Mouse (Mus musculus): ENCODE measurements at regions not wholly inside any gene's neighbourhood (a gene's known extent, or its start where the extent isn't known, plus 50 kb on each side); places are given as distances from the start of the nearest gene placed in this dataset.

- no peaks in the 10 kb centered on the region for H3K4me1 ChIP-seq (replicated peaks; ENCODE audit: control insufficient read depth, insufficient read depth, low read length)
- H3K27me3 ChIP-seq (ENCODE audit: control insufficient read depth, insufficient read depth, low read length), result no peaks in the 10 kb centered on the region
- WGBS, result 43% methylated on average over 3 of the region's 3 CpGs
- no peaks in the 10 kb centered on the region for H3K9me3 ChIP-seq (ENCODE audit: control insufficient read depth, low read length)
- no peak overlapping the region for H3K27ac ChIP-seq (ENCODE audit: low read depth, low read length)
- ATAC-seq (ENCODE audit: low FRiP score) (no peak), DNase-seq (ENCODE audit: low spot score) (peak; percentile 48)
- H3K9ac ChIP-seq (ENCODE audit: low read depth, low read length), result no peak overlapping the region
- H3K4me2 ChIP-seq (replicated peaks; ENCODE audit: low read depth, low read length), result no peak overlapping the region
- H3K4me3 ChIP-seq (ENCODE audit: low read depth, low read length), result no peak overlapping the region
- no peaks in the 10 kb centered on the region for H3K36me3 ChIP-seq (ENCODE audit: control insufficient read depth, insufficient read depth, low read length)
Observed at GRCm38 (mm10) chr17:52182706-52183105, 349.6 kb upstream of the Satb1 start.

DNA sequence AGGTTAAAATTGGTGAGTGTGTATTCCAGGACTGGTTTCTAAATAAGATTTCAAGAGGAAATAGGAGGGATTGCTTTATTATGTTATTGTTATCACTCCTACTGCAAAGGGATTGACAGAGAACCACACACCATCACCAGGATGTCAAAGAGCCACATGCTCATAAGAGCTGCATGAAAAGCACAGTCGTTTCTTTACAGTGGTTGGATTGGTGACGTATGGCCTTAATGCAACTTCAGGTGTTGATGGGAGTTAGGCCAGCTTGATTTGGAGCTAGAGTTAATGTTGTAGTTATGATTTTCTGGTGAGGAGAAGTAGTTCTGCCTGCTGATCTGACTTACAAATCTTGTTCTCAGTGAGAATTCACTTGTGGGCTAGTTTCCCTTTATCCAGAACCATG, 344.9 kb upstream of the Satb1 start:
- H3K36me3 ChIP-seq (ENCODE audit: control insufficient read depth, insufficient read depth, low read length), result no peaks in the 10 kb centered on the region
- ATAC-seq (ENCODE audit: low FRiP score) (no peak), DNase-seq (ENCODE audit: low spot score) (no peak)
- WGBS, result 91% methylated on average over 2 of the region's 2 CpGs
- H3K27ac ChIP-seq (ENCODE audit: low read depth, low read length), result no peak overlapping the region
- no peaks in the 10 kb centered on the region for H3K9me3 ChIP-seq (ENCODE audit: control insufficient read depth, low read length)
- H3K4me2 ChIP-seq (replicated peaks; ENCODE audit: low read depth, low read length), result no peak overlapping the region
- H3K4me1 ChIP-seq (replicated peaks; ENCODE audit: control insufficient read depth, insufficient read depth, low read length), result no peaks in the 10 kb centered on the region
- no peak overlapping the region for H3K4me3 ChIP-seq (ENCODE audit: low read depth, low read length)
- H3K9ac ChIP-seq (ENCODE audit: low read depth, low read length), result no peak overlapping the region
- no peaks in the 10 kb centered on the region for H3K27me3 ChIP-seq (ENCODE audit: control insufficient read depth, insufficient read depth, low read length)

DNA sequence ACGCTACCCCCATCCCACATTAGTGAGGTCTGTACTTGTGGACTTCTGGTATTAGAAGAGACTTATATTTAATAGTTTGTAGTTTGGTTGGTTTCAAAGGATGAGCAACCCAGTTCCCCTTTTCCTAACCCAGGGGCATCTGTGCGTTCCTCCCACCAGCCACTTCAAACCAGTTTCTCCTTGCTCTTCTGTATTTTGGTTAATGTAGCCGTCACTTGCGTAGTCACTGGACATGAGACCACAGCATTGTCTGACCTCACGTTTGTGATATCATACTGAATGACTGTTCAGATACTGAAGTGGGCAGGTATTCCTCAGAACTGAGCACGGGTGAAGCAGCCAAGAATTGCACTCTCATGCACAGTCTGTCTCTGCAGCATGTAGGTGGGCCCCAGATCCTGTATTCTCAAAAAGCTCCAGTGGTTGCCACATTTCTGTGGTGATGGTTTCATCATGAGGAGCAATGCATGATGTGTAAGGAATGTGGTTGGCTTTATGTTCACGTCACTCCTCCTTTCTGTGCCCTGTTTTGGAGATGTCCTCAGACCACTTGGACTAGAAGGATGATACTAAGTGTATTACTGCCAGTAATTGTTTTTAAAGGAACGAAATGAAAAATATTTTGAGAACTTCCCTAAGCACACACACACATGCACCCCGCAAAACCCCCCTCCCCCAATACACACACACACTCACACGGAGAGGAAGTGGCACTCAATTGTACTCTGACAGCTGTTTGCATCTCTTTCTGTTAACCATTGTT, 335.2 kb upstream of the Satb1 start:
- ATAC-seq (ENCODE audit: low FRiP score), result no peak
- no peaks in the 10 kb centered on the region for H3K9me3 ChIP-seq (ENCODE audit: control insufficient read depth, low read length)
- H3K9ac ChIP-seq (ENCODE audit: low read depth, low read length), result no peak overlapping the region
- H3K4me1 ChIP-seq (replicated peaks; ENCODE audit: control insufficient read depth, insufficient read depth, low read length), result no peaks in the 10 kb centered on the region
- no peak overlapping the region for H3K4me2 ChIP-seq (replicated peaks; ENCODE audit: low read depth, low read length)
- no peak for DNase-seq (ENCODE audit: low spot score)
- no peak overlapping the region for H3K4me3 ChIP-seq (ENCODE audit: low read depth, low read length)
- 88% methylated on average over 10 of the region's 10 CpGs for WGBS
- no peaks in the 10 kb centered on the region for H3K36me3 ChIP-seq (ENCODE audit: control insufficient read depth, insufficient read depth, low read length)
- no peak overlapping the region for H3K27ac ChIP-seq (ENCODE audit: low read depth, low read length)
- H3K27me3 ChIP-seq (ENCODE audit: control insufficient read depth, insufficient read depth, low read length), result no peaks in the 10 kb centered on the region

GRCm38 (mm10) chr17:52167658-52168057, 334.6 kb upstream of the Satb1 start:
- H3K4me1 ChIP-seq (replicated peaks; ENCODE audit: control insufficient read depth, insufficient read depth, low read length), result no peaks in the 10 kb centered on the region
- WGBS, result 90% methylated on average over 4 of the region's 4 CpGs
- no peaks in the 10 kb centered on the region for H3K36me3 ChIP-seq (ENCODE audit: control insufficient read depth, insufficient read depth, low read length)
- H3K27me3 ChIP-seq (ENCODE audit: control insufficient read depth, insufficient read depth, low read length), result no peaks in the 10 kb centered on the region
- H3K9ac ChIP-seq (ENCODE audit: low read depth, low read length), result no peak overlapping the region
- no peak overlapping the region for H3K4me2 ChIP-seq (replicated peaks; ENCODE audit: low read depth, low read length)
- H3K9me3 ChIP-seq (ENCODE audit: control insufficient read depth, low read length), result no peaks in the 10 kb centered on the region
- no peak overlapping the region for H3K27ac ChIP-seq (ENCODE audit: low read depth, low read length)
- no peak overlapping the region for H3K4me3 ChIP-seq (ENCODE audit: low read depth, low read length)
- DNase-seq (ENCODE audit: low spot score), result no peak
- no peak for ATAC-seq (ENCODE audit: low FRiP score)

- 92% methylated on average over 5 of the region's 5 CpGs for WGBS
Observed at GRCm38 (mm10) chr17:52165891-52166485, 332.9 kb upstream of the Satb1 start.

GRCm38 (mm10) chr17:52162559-52163397, 329.7 kb upstream of the Satb1 start:
- DNase-seq (ENCODE audit: low spot score), result no peak
- Histone ChIP-seq H3K4me3 (ENCODE audit: low read depth, low read length) (no peak overlapping the region), H3K4me1 (replicated peaks; ENCODE audit: control insufficient read depth, insufficient read depth, low read length) (no peaks in the 10 kb centered on the region), H3K4me2 (replicated peaks; ENCODE audit: low read depth, low read length) (no peak overlapping the region), H3K36me3 (ENCODE audit: control insufficient read depth, insufficient read depth, low read length) (no peaks in the 10 kb centered on the region), H3K9me3 (ENCODE audit: control insufficient read depth, low read length) (no peaks in the 10 kb centered on the region), H3K9ac (ENCODE audit: low read depth, low read length) (no peak overlapping the region), H3K27me3 (ENCODE audit: control insufficient read depth, insufficient read depth, low read length) (no peaks in the 10 kb centered on the region), H3K27ac (ENCODE audit: low read depth, low read length) (no peak overlapping the region)
- ATAC-seq (ENCODE audit: low FRiP score), result no peak
- WGBS, result 91% methylated on average over 10 of the region's 10 CpGs

More at GRCm38 (mm10) chr17:52165891-52166485, 332.9 kb upstream of the Satb1 start:
- no peak overlapping the region for H3K9ac ChIP-seq (ENCODE audit: low read depth, low read length)
- DNase-seq (ENCODE audit: low spot score) (no peak), ATAC-seq (ENCODE audit: low FRiP score) (no peak)
- no peaks in the 10 kb centered on the region for H3K4me1 ChIP-seq (replicated peaks; ENCODE audit: control insufficient read depth, insufficient read depth, low read length)
- no peak overlapping the region for H3K27ac ChIP-seq (ENCODE audit: low read depth, low read length)
- H3K27me3 ChIP-seq (ENCODE audit: control insufficient read depth, insufficient read depth, low read length), result no peaks in the 10 kb centered on the region
- no peaks in the 10 kb centered on the region for H3K9me3 ChIP-seq (ENCODE audit: control insufficient read depth, low read length)
- no peak overlapping the region for H3K4me3 ChIP-seq (ENCODE audit: low read depth, low read length)
- H3K4me2 ChIP-seq (replicated peaks; ENCODE audit: low read depth, low read length), result no peak overlapping the region
- no peaks in the 10 kb centered on the region for H3K36me3 ChIP-seq (ENCODE audit: control insufficient read depth, insufficient read depth, low read length)

GRCm38 (mm10) chr17:52150496-52150895, 317.4 kb upstream of the Satb1 start:
- no peaks in the 10 kb centered on the region for H3K36me3 ChIP-seq (ENCODE audit: control insufficient read depth, insufficient read depth, low read length)
- H3K27ac ChIP-seq (ENCODE audit: low read depth, low read length), result no peak overlapping the region
- WGBS, result 93% methylated on average over 5 of the region's 5 CpGs
- no peaks in the 10 kb centered on the region for H3K4me1 ChIP-seq (replicated peaks; ENCODE audit: control insufficient read depth, insufficient read depth, low read length)
- no peaks in the 10 kb centered on the region for H3K9me3 ChIP-seq (ENCODE audit: control insufficient read depth, low read length)
- no peak overlapping the region for H3K4me2 ChIP-seq (replicated peaks; ENCODE audit: low read depth, low read length)
- DNase-seq (ENCODE audit: low spot score) (no peak), ATAC-seq (ENCODE audit: low FRiP score) (no peak)
- no peaks in the 10 kb centered on the region for H3K27me3 ChIP-seq (ENCODE audit: control insufficient read depth, insufficient read depth, low read length)
- H3K4me3 ChIP-seq (ENCODE audit: low read depth, low read length), result no peak overlapping the region
- H3K9ac ChIP-seq (ENCODE audit: low read depth, low read length), result no peak overlapping the region

DNA sequence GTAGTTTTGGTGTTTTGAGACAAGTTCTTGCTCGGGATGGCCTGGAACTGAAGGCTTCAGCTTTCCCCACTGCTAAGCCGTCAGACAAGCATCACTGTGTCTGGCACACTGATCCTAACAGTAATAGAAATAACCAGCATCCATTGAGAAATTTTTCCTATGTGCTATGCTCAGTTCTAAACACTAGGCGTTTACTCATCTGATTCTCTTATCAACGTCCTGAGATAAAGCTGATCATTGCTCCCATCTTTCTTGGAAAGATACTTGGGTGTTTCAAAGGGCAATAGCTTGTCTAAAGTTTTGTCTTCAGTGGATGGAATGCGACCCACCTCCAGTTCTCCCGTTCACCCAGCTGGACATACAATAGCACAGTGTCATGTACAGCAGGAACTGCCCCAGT, 316.7 kb upstream of the Satb1 start:
- Histone ChIP-seq H3K9ac (ENCODE audit: low read depth, low read length) (no peak overlapping the region), H3K4me2 (replicated peaks; ENCODE audit: low read depth, low read length) (no peak overlapping the region), H3K9me3 (ENCODE audit: control insufficient read depth, low read length) (no peaks in the 10 kb centered on the region), H3K27me3 (ENCODE audit: control insufficient read depth, insufficient read depth, low read length) (no peaks in the 10 kb centered on the region), H3K4me3 (ENCODE audit: low read depth, low read length) (no peak overlapping the region), H3K4me1 (replicated peaks; ENCODE audit: control insufficient read depth, insufficient read depth, low read length) (no peaks in the 10 kb centered on the region), H3K27ac (ENCODE audit: low read depth, low read length) (no peak overlapping the region), H3K36me3 (ENCODE audit: control insufficient read depth, insufficient read depth, low read length) (no peaks in the 10 kb centered on the region)
- ATAC-seq (ENCODE audit: low FRiP score) (no peak), DNase-seq (ENCODE audit: low spot score) (no peak)
- 85% methylated on average over 6 of the region's 6 CpGs for WGBS
